Mouse (Mus musculus): ENCODE results near the gene Tlr7. TPM values are rescaled to one million over a fixed set of nuclear protein-coding genes. Genes with fewer than 3 reads are reported as not detected.
"Not testable (repeated sequence)": the region's sequence is repeated elsewhere in the genome, so short reads cannot be mapped to it uniquely, and the experiment has no call there.

The Tlr7 gene
- total RNA-seq, 2 experiments from 2014 or later, result 4.4 to 5.1 TPM

DNA sequence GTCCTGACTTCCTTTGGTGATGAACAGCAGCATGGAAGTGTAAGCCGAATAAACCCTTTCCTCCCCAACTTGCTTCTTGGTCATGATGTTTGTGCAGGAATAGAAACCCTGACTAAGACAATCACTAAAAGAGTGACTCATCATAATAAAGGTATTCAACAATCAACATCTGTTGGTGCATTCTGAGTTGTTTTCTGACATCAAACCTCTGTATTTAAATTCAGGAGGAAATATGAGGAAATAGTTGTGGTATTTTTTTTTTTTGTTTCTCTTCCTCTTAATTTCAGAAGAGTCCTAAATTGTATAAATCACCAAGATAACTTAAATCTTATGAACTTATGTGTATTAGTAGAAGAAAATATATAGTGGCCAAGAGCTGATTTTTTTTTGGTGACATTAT lies 28.3 kb downstream of the Tlr7 start:
- DNase-seq (ENCODE audit: low spot score in 2 of 2), result not testable (repeated sequence)

DNA sequence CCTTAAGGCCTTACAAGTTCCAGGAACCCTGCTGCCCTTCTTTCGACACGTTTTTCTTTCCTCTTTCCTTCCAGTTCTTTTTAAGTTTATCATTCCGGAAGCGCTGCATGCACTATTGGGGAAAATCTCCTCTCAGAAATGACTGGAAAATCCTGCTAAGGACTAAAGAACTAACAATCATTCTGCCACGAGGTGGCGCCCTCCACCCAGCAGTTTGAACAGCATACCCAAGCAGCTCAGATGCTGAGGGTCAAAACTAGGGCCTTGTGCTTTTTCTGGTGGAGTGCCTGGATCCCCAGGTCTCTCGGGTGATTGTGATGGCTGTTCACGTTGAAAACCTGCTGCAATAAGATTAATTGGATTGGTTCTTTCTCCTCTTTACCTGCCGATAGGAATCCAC lies 53.4 kb downstream of the Tlr7 start:
- DNase-seq (ENCODE audit: low spot score in 2 of 2), result peak; percentile 50 to 77

DNA sequence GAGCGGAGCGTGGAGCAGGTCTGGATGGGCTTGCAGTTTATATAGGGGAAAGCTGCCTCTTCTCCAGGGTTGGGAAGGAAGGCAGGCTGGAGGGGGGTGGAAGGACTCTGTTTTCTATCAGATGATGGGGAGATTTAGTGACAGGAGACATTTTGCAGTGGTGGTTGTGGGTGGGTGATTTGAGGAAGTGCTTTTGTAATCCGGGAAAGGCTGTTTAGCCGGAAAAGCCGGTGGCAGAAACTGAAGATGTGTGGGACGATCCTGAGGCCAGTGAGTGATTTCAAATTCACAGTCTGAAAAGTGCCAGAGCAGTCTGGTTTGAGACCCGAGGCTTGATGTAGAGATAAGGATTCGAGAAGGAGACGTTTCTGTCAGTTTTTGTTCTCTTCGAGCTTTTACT lies 53.8 kb downstream of the Tlr7 start:
- no peak for DNase-seq (ENCODE audit: low spot score in 2 of 2)

DNA sequence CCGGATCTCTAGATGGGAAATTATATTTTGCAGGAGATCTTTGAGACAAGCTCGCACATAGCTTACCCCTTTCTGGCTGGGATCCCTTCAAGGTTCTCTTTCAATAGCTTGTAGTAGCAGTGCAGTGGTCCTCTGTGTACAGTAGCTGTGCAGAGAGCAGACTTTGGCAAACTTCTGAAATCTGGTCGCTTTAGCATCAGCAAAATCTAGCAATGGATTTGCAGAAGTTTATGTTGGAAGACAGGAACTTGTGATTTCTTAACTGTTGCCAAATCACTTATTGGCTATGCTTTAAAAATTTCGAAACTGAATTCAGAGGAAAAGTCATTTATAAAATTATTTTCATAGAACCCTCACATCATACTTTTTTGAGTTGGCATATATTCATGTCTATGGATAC lies 66.3 kb downstream of the Tlr7 start, which contains the start of gene Tlr8:
TSS of gene Tlr8 (minus strand) at position 244 of the 400 bp plus-strand sequence.
- no peak for DNase-seq (ENCODE audit: low spot score in 2 of 2)

DNA sequence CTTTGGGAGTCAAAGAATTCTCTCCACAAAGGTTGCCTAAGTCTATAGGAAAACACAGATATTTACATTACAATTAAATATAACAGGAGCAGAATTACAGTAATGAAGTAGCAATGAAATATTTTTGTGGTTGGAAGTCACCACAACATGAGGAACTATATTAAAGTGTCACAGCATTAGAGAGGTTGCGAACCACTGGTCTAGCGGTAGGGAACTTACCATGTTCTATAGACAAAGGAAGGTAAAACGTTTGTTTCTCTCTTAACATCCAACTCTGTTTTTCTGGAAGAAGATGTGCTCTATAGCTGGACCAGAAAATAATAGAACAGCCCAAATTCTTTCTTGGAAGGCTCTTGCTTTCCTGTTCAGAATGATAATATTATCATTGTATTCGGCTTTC lies 66.8 kb downstream of the Tlr7 start:
- no peak for DNase-seq (ENCODE audit: low spot score in 2 of 2)

Other genes starting within 250 kb of the Tlr7 start
- gene Tmsb4x, start 121.2 kb downstream of the Tlr7 start, total RNA-seq (2021), result 1,000 to 10,000 TPM; 1,983 to 2,031 TPM
- gene Tlr8, start 66.2 kb downstream of the Tlr7 start, total RNA-seq (2021), result under 1 TPM; 0.12 to 0.53 TPM
- 10 to 100 TPM; 21.8 to 25.9 TPM for gene Prps2, start 52.2 kb upstream of the Tlr7 start, total RNA-seq (2021)

All from layer of hippocampus, postnatal 14 days (tissue).